Mouse (Mus musculus) neural tube, embryonic 11.5 days (tissue): ENCODE results near the gene Gabpb1. TPM values are rescaled to one million over a fixed set of nuclear protein-coding genes. Genes with fewer than 3 reads are reported as not detected.

Experiments
- ATAC-seq: fragments of 200-750 bp; cut with Nextera tagmentation; 2 replicates; pipeline ENCODE4 v1.8.0; 2017; ENCODE audit warnings: moderate number of reproducible peaks, mild to moderate bottlenecking, moderate TSS enrichment, moderate library complexity; ENCODE audit not compliant: insufficient read depth, low FRiP score, low TSS enrichment
- DNase-seq: peaks from one replicate; pipeline ENCODE4 v3.0.0-alpha.2; 2015; ENCODE audit warnings: low spot score
- H3K27ac ChIP-seq: fragments of 300-500 bp; sonication (generic); 2 replicates; pipeline ENCODE4 v1.5.1; 2014; ENCODE audit warnings: low read depth, mild to moderate bottlenecking, low read length
- H3K27me3 ChIP-seq: fragments of 300-500 bp; sonication (generic); 2 replicates; pipeline ENCODE4 v1.6.1; 2014; ENCODE audit warnings: mild to moderate bottlenecking, low read length, mixed read lengths; ENCODE audit not compliant: control insufficient read depth, insufficient read depth
- H3K36me3 ChIP-seq: fragments of 300-500 bp; sonication (generic); 2 replicates; pipeline ENCODE4 v1.6.1; 2014; ENCODE audit warnings: mild to moderate bottlenecking, low read length, moderate library complexity, mixed read lengths; ENCODE audit not compliant: control insufficient read depth, insufficient read depth
- H3K4me1 ChIP-seq: fragments of 300-500 bp; sonication (generic); 2 replicates; pipeline ENCODE4 v1.6.1; 2014; ENCODE audit warnings: low read length, mixed read lengths; ENCODE audit not compliant: control insufficient read depth, insufficient read depth
- H3K4me2 ChIP-seq: fragments of 300-500 bp; sonication (generic); 2 replicates; pipeline ENCODE4 v1.6.1; 2014; ENCODE audit warnings: low read depth, mild to moderate bottlenecking, moderate library complexity
- H3K4me3 ChIP-seq: fragments of 300-500 bp; sonication (generic); 2 replicates; pipeline ENCODE4 v1.5.1; 2014; ENCODE audit warnings: low read depth, low read length
- H3K9ac ChIP-seq: fragments of 300-500 bp; sonication (generic); 2 replicates; pipeline ENCODE4 v1.6.1; 2014; ENCODE audit warnings: mild to moderate bottlenecking, low read length
- H3K9me3 ChIP-seq: fragments of 300-500 bp; sonication (generic); 2 replicates; pipeline ENCODE4 v1.6.1; 2016; ENCODE audit warnings: low read length; ENCODE audit not compliant: control insufficient read depth
- WGBS: fragments of 180-500 bp; shearing (Covaris S2); extraction: QIAGEN DNeasy Blood & Tissue Kit; methylation state at CpG from one replicate; pipeline ENCODE4 v1.1.7; 2014; 5-methylcytosine and 5-hydroxymethylcytosine counted together
- polyA plus RNA-seq: library from polyadenylated mRNA; unstranded; fragments of >200 nt; fragmentation: Nextera tagmentation; extraction: Ambion mirVana; gene quantifications from 2 replicates; pipeline ENCODE4 v1.2.1, GENCODE M21; 2014

Gabpb1 gene
- polyA plus RNA-seq, 1 experiment from 2014 or later = 81.8 TPM

- Histone ChIP-seq H3K36me3 (no peaks in the 10 kb centered on the region), H3K9me3 (no peaks in the 10 kb centered on the region), H3K27me3 (no peaks in the 10 kb centered on the region), H3K4me3 (no peak overlapping the region), H3K4me2 (no peak overlapping the region), H3K9ac (no peak overlapping the region), H3K27ac (no peak overlapping the region), H3K4me1 (no peaks in the 10 kb centered on the region)
- no peak for ATAC-seq
- WGBS = 86% methylated on average over 2 of the region's 2 CpGs
- no peak for DNase-seq
Measured at GRCm38 (mm10) chr2:126682333-126682732, 6.2 kb upstream of the Gabpb1 start.

- ATAC-seq = no peak
- Histone ChIP-seq H3K27me3 (no peaks in the 10 kb centered on the region), H3K27ac (no peak overlapping the region), H3K9ac (no peak overlapping the region), H3K9me3 (no peaks in the 10 kb centered on the region), H3K4me2 (no peak overlapping the region), H3K4me3 (no peak overlapping the region), H3K4me1 (peaks cover 3% of the 10 kb centered on the region; the same call in 1 of the 2 replicates), H3K36me3 (no peaks in the 10 kb centered on the region; the same call in 1 of the 2 replicates)
- DNase-seq = no peak
- WGBS = 94% methylated on average over 1 of the region's 1 CpGs
Measured at GRCm38 (mm10) chr2:126677366-126677765, 1.2 kb upstream of the Gabpb1 start.

GRCm38 (mm10) chr2:126675169-126676121, 692 bp downstream of the Gabpb1 start:
- H3K27me3 ChIP-seq = no peaks in the 10 kb centered on the region
- no peaks in the 10 kb centered on the region for H3K9me3 ChIP-seq
- peaks cover 3% of the 10 kb centered on the region; the same call in 1 of the 2 replicates for H3K4me1 ChIP-seq
- H3K36me3 ChIP-seq = no peaks in the 10 kb centered on the region; the same call in 1 of the 2 replicates
- peak overlapping the region; percentile 55 for H3K4me2 ChIP-seq
- H3K9ac ChIP-seq = peak overlapping the region; percentile 100
- H3K4me3 ChIP-seq = peak overlapping the region; percentile 98
- ATAC-seq = peak; percentile 87
- H3K27ac ChIP-seq = peak overlapping the region; percentile 100
- WGBS = 0% methylated on average over 89 of the region's 99 CpGs
- DNase-seq = peak; percentile 92

GRCm38 (mm10) chr2:126674441-126675168, 1.5 kb downstream of the Gabpb1 start:
- Histone ChIP-seq H3K27ac (peak overlapping the region; percentile 100), H3K4me1 (peaks cover 3% of the 10 kb centered on the region; the same call in 1 of the 2 replicates), H3K9ac (peak overlapping the region; percentile 100), H3K4me2 (peak overlapping the region; percentile 55), H3K9me3 (no peaks in the 10 kb centered on the region), H3K36me3 (no peaks in the 10 kb centered on the region; the same call in 1 of the 2 replicates), H3K27me3 (no peaks in the 10 kb centered on the region), H3K4me3 (peak overlapping the region; percentile 98)
- ATAC-seq (peak; percentile 65), DNase-seq (peak; percentile 66)
- WGBS = under 1% methylated on average over 64 of the region's 77 CpGs

GRCm38 (mm10) chr2:126673317-126674242, 2.6 kb downstream of the Gabpb1 start:
- Histone ChIP-seq H3K9me3 (no peaks in the 10 kb centered on the region), H3K4me2 (peak overlapping the region; percentile 55), H3K27me3 (no peaks in the 10 kb centered on the region), H3K4me1 (peaks cover 3% of the 10 kb centered on the region; the same call in 1 of the 2 replicates), H3K36me3 (no peaks in the 10 kb centered on the region; the same call in 1 of the 2 replicates), H3K27ac (no peak overlapping the region; the same call in 1 of the 2 replicates), H3K9ac (peak overlapping the region; percentile 100), H3K4me3 (peak overlapping the region; percentile 98)
- no peak for ATAC-seq
- no peak for DNase-seq
- 72% methylated on average over 13 of the region's 13 CpGs for WGBS

GRCm38 (mm10) chr2:126668621-126669252, 7.4 kb downstream of the Gabpb1 start:
- no peak for DNase-seq
- ATAC-seq = no peak
- H3K4me2 ChIP-seq = no peak overlapping the region
- no peaks in the 10 kb centered on the region for H3K9me3 ChIP-seq
- no peaks in the 10 kb centered on the region for H3K27me3 ChIP-seq
- no peak overlapping the region for H3K4me3 ChIP-seq
- no peak overlapping the region for H3K27ac ChIP-seq
- H3K9ac ChIP-seq = no peak overlapping the region
- 89% methylated on average over 5 of the region's 5 CpGs for WGBS
- peaks cover 3% of the 10 kb centered on the region; the same call in 1 of the 2 replicates for H3K4me1 ChIP-seq
- no peaks in the 10 kb centered on the region; the same call in 1 of the 2 replicates for H3K36me3 ChIP-seq

GRCm38 (mm10) chr2:126665984-126666383, 10.2 kb downstream of the Gabpb1 start:
- Histone ChIP-seq H3K36me3 (no peaks in the 10 kb centered on the region; the same call in 1 of the 2 replicates), H3K4me1 (no peaks in the 10 kb centered on the region), H3K4me2 (no peak overlapping the region), H3K9ac (no peak overlapping the region), H3K4me3 (no peak overlapping the region), H3K27me3 (no peaks in the 10 kb centered on the region), H3K9me3 (no peaks in the 10 kb centered on the region), H3K27ac (no peak overlapping the region)
- ATAC-seq (no peak), DNase-seq (no peak)
- 94% methylated on average over 3 of the region's 3 CpGs for WGBS
